Mouse (Mus musculus) hindbrain, embryonic 14.5 days (tissue): ENCODE results near the gene Ube2h. TPM values are rescaled to one million over a fixed set of nuclear protein-coding genes. Genes with fewer than 3 reads are reported as not detected.
A peak's percentile ranks its signal among the peaks of the same experiment; 100 is the strongest.

Experiments
- ATAC-seq: fragments of 200-750 bp; cut with Nextera tagmentation; 2 replicates; pipeline ENCODE4 v1.8.0; 2017; ENCODE audit warnings: moderate number of reproducible peaks, mild to moderate bottlenecking, moderate TSS enrichment, moderate library complexity; ENCODE audit not compliant: low FRiP score
- DNase-seq: peaks from one replicate; pipeline ENCODE4 v3.0.0-alpha.2; 2015; ENCODE audit warnings: low spot score
- H3K27ac ChIP-seq: fragments of 300-500 bp; sonication (generic); 2 replicates; pipeline ENCODE4 v1.5.1; 2014; ENCODE audit warnings: mild to moderate bottlenecking, moderate library complexity
- H3K27me3 ChIP-seq: fragments of 300-500 bp; sonication (generic); 2 replicates; pipeline ENCODE4 v1.6.1; 2014; ENCODE audit warnings: mild to moderate bottlenecking, low read length, mixed read lengths; ENCODE audit not compliant: control insufficient read depth, insufficient read depth
- H3K36me3 ChIP-seq: fragments of 300-500 bp; sonication (generic); replicated peaks from 2 replicates; pipeline ENCODE4 v1.6.1; 2014; ENCODE audit not compliant: control insufficient read depth, insufficient read depth
- H3K4me1 ChIP-seq: fragments of 300-500 bp; sonication (generic); replicated peaks from 2 replicates; pipeline ENCODE4 v1.6.1; 2014; ENCODE audit warnings: antibody characterized with exemption, low read length, mixed read lengths; ENCODE audit not compliant: control insufficient read depth, insufficient read depth
- H3K4me2 ChIP-seq: fragments of 300-500 bp; sonication (generic); replicated peaks from 2 replicates; pipeline ENCODE4 v1.6.1; 2014; ENCODE audit warnings: mild to moderate bottlenecking, moderate library complexity
- H3K4me3 ChIP-seq: fragments of 300-500 bp; sonication (generic); replicated peaks from 2 replicates; pipeline ENCODE4 v1.5.1; 2014; ENCODE audit warnings: mild to moderate bottlenecking, low read length
- H3K9ac ChIP-seq: fragments of 300-500 bp; sonication (generic); 2 replicates; pipeline ENCODE4 v1.6.1; 2014
- H3K9me3 ChIP-seq: fragments of 300-500 bp; sonication (generic); 2 replicates; pipeline ENCODE4 v1.6.1; 2016; ENCODE audit warnings: low read length; ENCODE audit not compliant: control insufficient read depth
- WGBS: fragments of 180-500 bp; shearing (Covaris S2); extraction: QIAGEN DNeasy Blood & Tissue Kit; methylation state at CpG from one replicate; pipeline ENCODE4 v1.1.7; 2014; 5-methylcytosine and 5-hydroxymethylcytosine counted together
- polyA plus RNA-seq: library from polyadenylated mRNA; unstranded; fragments of >200 nt; fragmentation: Nextera tagmentation; extraction: Ambion mirVana; gene quantifications from 2 replicates; pipeline ENCODE4 v1.2.1, GENCODE M21; 2014

Ube2h gene
- polyA plus RNA-seq, 1 experiment from 2014 or later, result 69.4 TPM

DNA sequence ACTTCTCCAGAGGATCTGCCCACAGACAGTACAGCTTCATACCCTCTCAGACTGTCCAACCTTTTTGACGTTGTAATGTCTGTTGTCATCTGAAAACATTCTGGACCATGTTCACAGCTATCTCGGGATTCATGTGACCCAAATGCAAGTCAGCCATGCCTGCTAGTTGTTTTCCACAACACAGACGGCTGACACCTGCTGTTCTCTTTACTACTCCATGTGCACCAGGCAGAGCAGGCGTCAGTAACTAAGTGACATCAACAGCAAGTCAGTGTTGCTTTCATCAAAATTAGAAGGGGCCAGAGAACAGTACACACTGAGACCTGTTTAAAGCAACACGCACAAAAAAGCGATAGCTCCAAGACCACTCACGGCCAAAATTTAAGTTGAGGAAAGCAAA is 36.9 kb downstream of the Ube2h start:
- no peaks in the 10 kb centered on the region for H3K4me1 ChIP-seq
- 92% methylated on average over 7 of the region's 7 CpGs for whole genome bisulfite sequencing
- DNase-seq, result no peak

DNA sequence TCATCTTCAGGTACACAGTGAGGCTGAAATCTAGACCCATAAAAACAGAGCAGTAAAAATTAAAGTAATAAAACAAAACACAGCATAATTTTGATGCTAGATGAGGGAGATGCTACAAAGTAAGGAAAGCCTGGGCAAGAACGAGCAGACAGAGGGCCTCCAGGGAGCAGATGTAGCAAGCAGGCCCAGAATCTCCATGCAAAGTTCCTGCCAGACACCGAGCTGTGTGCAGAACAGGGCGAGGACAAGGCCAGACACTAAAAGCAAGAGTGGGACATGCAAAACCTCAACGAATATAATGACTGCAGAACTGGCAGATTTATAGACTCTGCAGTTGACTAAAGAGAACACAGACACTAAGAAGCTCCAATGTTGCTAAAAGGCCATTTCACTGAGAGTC is 38.9 kb downstream of the Ube2h start:
- H3K4me2 ChIP-seq, result no peak overlapping the region
- no peak overlapping the region for H3K4me3 ChIP-seq
- DNase-seq, result no peak
- no peaks in the 10 kb centered on the region for H3K4me1 ChIP-seq
- H3K9me3 ChIP-seq, result no peaks in the 10 kb centered on the region
- H3K36me3 ChIP-seq, result peaks cover 65% of the 10 kb centered on the region
- 89% methylated on average over 4 of the region's 4 CpGs for WGBS
- ATAC-seq, result no peak
- H3K27ac ChIP-seq, result no peak overlapping the region
- H3K27me3 ChIP-seq, result no peaks in the 10 kb centered on the region
- H3K9ac ChIP-seq, result no peak overlapping the region

More for the DNA sequence above, 36.9 kb downstream of the Ube2h start:
- no peak for ATAC-seq
- peaks cover 58% of the 10 kb centered on the region for H3K36me3 ChIP-seq
- H3K27me3 ChIP-seq, result no peaks in the 10 kb centered on the region
- H3K9me3 ChIP-seq, result no peaks in the 10 kb centered on the region
- H3K4me3 ChIP-seq, result no peak overlapping the region
- H3K4me2 ChIP-seq, result no peak overlapping the region
- H3K27ac ChIP-seq, result no peak overlapping the region
- no peak overlapping the region for H3K9ac ChIP-seq

DNA sequence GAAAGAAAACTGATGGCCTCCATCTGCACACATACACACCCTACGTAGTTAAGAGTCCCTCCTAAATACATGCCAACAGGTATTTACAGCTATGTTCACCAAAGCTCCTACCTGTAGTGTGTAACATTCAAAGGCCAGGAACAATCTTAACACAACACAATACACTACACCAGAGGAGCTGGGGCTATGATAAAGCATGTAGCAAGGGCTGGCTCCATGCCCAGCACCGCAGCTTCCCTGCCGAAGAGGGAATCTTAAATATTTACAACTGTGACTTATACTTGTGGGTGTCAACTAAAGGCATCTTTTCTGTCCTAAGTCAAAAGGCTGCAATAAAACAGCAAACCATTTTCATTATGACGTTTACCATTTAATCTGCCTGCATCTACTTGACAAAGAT is 41.3 kb downstream of the Ube2h start:
- H3K36me3 ChIP-seq, result peaks cover 70% of the 10 kb centered on the region
- DNase-seq, result no peak

DNA sequence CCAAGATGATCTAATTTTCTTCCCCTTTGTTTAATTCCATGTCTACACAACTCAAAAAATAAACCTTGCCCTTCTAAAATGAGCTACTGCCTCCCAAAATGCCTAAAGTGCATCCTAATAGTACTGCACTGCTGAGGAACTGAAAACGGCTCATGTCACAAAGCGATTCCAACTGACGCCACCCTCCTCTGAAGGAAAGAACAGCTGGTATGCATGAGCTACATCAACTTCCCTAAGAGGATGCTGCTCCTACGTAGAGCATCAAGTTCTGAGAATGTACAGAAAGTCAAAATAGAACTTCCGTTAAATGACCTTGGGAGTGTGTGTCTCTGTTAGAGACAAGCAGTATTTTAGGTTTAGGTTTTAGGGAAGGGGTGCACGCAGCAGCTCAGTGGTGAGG is 45.1 kb downstream of the Ube2h start:
- Histone ChIP-seq H3K27ac (no peak overlapping the region), H3K9ac (no peak overlapping the region), H3K36me3 (peaks cover 64% of the 10 kb centered on the region), H3K4me1 (no peaks in the 10 kb centered on the region), H3K27me3 (no peaks in the 10 kb centered on the region), H3K9me3 (no peaks in the 10 kb centered on the region), H3K4me2 (no peak overlapping the region), H3K4me3 (no peak overlapping the region)
- ATAC-seq (no peak), DNase-seq (no peak)
- 93% methylated on average over 6 of the region's 6 CpGs for WGBS

More for the DNA sequence above, 41.3 kb downstream of the Ube2h start:
- no peaks in the 10 kb centered on the region for H3K4me1 ChIP-seq
- H3K9me3 ChIP-seq, result no peaks in the 10 kb centered on the region
- 72% methylated on average over 4 of the region's 4 CpGs for WGBS
- H3K27ac ChIP-seq, result no peak overlapping the region
- no peak for ATAC-seq
- no peaks in the 10 kb centered on the region for H3K27me3 ChIP-seq
- H3K4me2 ChIP-seq, result no peak overlapping the region
- no peak overlapping the region for H3K4me3 ChIP-seq
- no peak overlapping the region for H3K9ac ChIP-seq

DNA sequence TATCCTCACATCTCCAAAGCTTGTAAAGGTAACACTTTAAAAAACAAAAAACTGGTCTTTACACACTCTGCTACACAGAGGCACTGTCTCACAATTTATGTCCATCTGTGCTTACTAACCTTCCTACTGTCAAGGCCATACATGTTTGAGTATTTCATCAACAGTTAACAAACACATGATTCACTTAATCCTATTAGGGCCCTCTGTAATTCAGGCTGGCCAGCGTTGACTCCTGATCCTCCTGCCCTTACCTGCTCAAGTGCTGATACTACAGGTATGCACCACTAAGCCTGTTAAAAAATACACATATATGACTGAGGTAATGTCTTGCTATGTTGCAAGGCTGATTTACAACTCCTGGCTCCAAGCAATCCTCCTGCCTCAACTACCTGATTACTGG is 46.4 kb downstream of the Ube2h start:
- 85% methylated on average over 1 of the region's 1 CpGs for WGBS

DNA sequence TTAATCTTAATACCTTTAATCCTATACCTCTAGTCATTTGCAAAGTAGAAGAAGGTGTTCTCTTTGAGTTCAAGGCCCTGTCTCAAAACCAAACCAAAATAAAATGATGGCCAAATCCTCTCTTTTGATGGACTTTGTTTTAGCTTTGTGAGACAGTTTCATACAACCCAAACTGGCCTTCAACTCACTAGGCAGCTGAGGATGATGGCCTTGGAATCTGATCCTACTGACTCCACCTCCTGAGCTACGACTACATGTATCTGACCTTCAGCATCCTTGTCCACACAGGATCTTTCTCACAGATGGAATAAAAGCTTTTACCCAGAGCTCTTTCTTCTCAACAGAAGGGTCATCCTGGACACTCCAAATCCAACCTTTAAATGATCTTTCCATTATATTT is 48.5 kb downstream of the Ube2h start:
- Histone ChIP-seq H3K4me3 (no peak overlapping the region), H3K9ac (no peak overlapping the region), H3K4me2 (no peak overlapping the region), H3K4me1 (no peaks in the 10 kb centered on the region), H3K9me3 (no peaks in the 10 kb centered on the region), H3K36me3 (peaks cover 65% of the 10 kb centered on the region), H3K27me3 (no peaks in the 10 kb centered on the region), H3K27ac (no peak overlapping the region)
- no peak for DNase-seq
- 94% methylated on average over 1 of the region's 1 CpGs for WGBS
- ATAC-seq, result no peak

More for the DNA sequence above, 46.4 kb downstream of the Ube2h start:
- no peak for DNase-seq
- Histone ChIP-seq H3K27ac (no peak overlapping the region), H3K9me3 (no peaks in the 10 kb centered on the region), H3K4me2 (no peak overlapping the region), H3K4me3 (no peak overlapping the region), H3K27me3 (no peaks in the 10 kb centered on the region), H3K36me3 (peaks cover 64% of the 10 kb centered on the region), H3K4me1 (no peaks in the 10 kb centered on the region), H3K9ac (no peak overlapping the region)
- ATAC-seq, result no peak

DNA sequence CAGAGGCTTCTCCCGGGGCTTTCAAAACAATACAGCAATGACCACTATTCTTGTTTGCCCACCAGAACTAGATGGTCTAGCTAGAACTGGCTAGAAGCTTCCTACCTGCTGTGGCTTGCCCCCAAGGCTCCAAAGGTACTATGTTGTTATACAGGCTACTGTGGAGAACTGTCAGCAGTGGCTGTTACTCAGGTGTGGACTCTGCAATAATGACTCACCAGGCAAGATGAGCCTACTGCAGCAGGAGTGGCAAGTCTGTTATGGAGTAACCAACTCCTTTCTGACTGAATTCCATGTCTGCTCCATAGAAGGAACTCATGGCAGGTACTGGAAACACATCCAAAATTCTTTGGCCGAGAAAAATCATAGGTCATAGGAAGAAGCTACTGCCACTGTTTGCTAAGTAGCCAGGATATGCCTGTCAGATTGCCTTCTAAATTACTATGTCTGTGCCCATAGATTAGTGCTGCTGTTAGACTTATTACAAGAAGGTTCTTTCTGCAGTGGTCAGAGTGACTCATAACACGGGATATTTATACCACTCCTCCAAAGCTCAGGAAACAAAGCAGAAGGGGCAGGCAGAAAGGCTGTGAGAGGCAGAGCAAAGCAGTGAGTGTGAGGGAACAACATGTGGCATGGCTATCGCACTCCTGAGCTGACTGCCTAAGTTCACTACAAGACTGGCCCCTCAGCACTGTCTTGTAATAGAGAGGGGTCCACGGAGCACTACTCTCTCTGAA is 51.9 kb downstream of the Ube2h start:
- H3K4me2 ChIP-seq, result no peak overlapping the region

DNA sequence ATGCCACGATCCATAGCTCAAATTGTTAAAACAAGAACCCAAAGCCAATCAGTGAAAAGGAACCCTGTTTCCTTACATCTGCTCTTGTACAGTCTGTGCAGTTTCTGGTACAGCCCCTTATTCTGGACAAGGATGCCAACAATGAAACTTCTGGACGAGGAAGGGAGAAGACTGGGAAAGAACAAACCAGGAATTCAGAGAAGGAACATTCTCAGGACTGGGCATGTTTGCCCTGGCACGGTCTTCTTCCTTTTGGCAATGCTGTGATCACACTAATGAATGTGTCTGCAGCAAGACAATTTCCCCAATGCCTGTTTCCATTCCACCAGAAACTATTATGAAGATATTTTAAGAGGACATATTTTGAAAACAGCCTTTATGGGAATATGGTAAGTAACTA is 55.6 kb downstream of the Ube2h start:
- Histone ChIP-seq H3K4me2 (no peak overlapping the region), H3K4me3 (no peak overlapping the region), H3K9me3 (no peaks in the 10 kb centered on the region), H3K36me3 (peaks cover 20% of the 10 kb centered on the region), H3K27me3 (no peaks in the 10 kb centered on the region), H3K9ac (no peak overlapping the region), H3K4me1 (no peaks in the 10 kb centered on the region), H3K27ac (0 out of 2 replicates have a peak overlapping the region, but pooled peaks have one; percentile 5)
- WGBS, result 93% methylated on average over 3 of the region's 3 CpGs
- ATAC-seq (no peak), DNase-seq (no peak)

More for the DNA sequence above, 51.9 kb downstream of the Ube2h start:
- H3K27me3 ChIP-seq, result no peaks in the 10 kb centered on the region
- DNase-seq, result no peak
- H3K9me3 ChIP-seq, result no peaks in the 10 kb centered on the region
- no peak overlapping the region for H3K27ac ChIP-seq
- no peak for ATAC-seq
- H3K4me3 ChIP-seq, result no peak overlapping the region
- WGBS, result 97% methylated on average over 5 of the region's 5 CpGs
- no peaks in the 10 kb centered on the region for H3K4me1 ChIP-seq
- H3K36me3 ChIP-seq, result peaks cover 37% of the 10 kb centered on the region
- no peak overlapping the region for H3K9ac ChIP-seq

DNA sequence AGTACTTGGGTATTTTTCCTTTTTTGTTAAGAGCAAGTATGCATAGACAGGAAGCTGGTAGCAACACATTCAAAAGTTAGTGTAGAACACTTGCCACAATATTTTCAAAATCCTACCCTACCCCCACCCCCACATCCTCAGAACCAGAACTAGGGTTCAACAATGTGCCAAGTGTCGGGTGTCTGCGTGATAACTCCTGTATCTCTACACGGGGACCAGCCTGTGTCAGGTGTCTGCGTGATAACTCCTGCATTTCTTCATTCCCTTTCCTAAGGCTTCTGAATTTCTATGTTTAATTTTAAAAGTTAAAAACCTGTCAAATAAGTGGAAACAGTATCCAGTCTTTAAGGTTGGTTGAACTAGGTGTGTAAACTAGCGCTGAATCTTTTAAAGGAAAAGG is 58.4 kb downstream of the Ube2h start:
- no peak overlapping the region for H3K9ac ChIP-seq
- no peak overlapping the region for H3K4me2 ChIP-seq
- no peaks in the 10 kb centered on the region for H3K27me3 ChIP-seq
- WGBS, result 95% methylated on average over 5 of the region's 5 CpGs
- H3K4me3 ChIP-seq, result no peak overlapping the region
- no peak overlapping the region for H3K27ac ChIP-seq
- no peak for ATAC-seq
- peaks cover 12% of the 10 kb centered on the region for H3K36me3 ChIP-seq
- no peaks in the 10 kb centered on the region for H3K9me3 ChIP-seq
- H3K4me1 ChIP-seq, result no peaks in the 10 kb centered on the region
- DNase-seq, result no peak

DNA sequence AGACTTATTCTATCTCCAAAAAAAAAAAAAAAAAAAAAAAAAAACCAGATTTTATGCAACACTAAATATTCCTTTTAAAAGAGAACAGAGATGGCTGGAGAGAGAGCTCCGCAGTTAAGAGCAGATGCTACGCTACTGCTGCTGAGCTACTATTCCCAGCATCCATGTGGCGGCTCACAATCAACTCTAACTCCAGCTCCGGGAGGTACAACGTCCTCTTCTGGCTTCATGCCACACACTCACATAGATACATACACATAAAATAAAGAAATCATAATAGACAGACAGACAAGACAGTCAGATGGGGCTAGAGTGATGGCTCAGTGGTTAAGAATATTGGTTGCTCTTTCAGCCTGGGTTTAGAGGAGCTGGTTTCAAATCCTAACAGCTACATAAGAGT is 58.9 kb downstream of the Ube2h start:
- no peaks in the 10 kb centered on the region for H3K4me1 ChIP-seq
- H3K9ac ChIP-seq, result no peak overlapping the region
- no peak overlapping the region for H3K4me3 ChIP-seq
- no peaks in the 10 kb centered on the region for H3K9me3 ChIP-seq
- no peak overlapping the region for H3K4me2 ChIP-seq
- peaks cover 17% of the 10 kb centered on the region for H3K36me3 ChIP-seq
- WGBS, result 85% methylated on average over 5 of the region's 5 CpGs
- no peak for ATAC-seq
- no peak overlapping the region for H3K27ac ChIP-seq
- no peak for DNase-seq
- H3K27me3 ChIP-seq, result no peaks in the 10 kb centered on the region
